In the genomic region with DNA sequence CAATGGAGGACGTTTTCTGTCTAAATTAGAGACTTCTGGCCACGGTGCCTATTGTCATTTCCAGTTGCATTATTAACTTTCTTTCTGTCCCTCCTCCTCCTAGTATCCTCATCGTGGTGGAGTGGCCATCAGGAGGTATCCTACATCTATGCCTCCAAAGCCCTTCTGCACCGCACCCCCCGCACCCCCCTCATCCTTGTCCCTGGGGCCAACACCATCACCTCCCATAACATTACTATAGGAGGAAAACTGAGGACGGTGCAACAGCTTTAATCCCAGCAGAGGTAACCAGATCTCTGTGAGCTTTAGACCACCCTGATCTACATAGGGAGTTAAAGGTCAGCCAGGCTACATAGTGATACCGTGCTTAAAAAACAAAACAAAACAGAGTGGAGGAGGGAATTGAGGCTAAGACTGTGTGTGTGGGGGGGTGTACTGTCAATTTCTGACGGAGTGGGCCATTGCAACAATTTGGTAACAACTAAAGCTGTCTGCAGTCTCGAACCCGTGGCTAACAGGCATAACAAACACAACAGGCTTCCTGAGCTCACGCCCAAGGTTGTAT, we compare ENCODE assay signal across 7 mouse cellular contexts. TPM values are rescaled to one million over a fixed set of nuclear protein-coding genes. Genes with fewer than 3 reads are reported as not detected.
DNase-seq lines count a peak whose midpoint lies in the region; ATAC-seq and TF ChIP-seq lines count a peak whose summit lies in the region.

No protein-coding gene starts in this region.

- peak overlapping the region; percentile 68; the same call in 1 of the 2 replicates for H3K4me3 ChIP-seq in lung, postnatal 0 days (ENCODE audit: low read depth, low read length)
- H3K4me3 ChIP-seq in forebrain, embryonic 10.5 days: peak overlapping the region; percentile 93
- peak overlapping the region; percentile 94 for H3K4me3 ChIP-seq in limb, embryonic 10.5 days
- peak overlapping the region; percentile 60 for H3K4me3 ChIP-seq in olfactory bulb, adult 2 months (ENCODE audit: insufficient read depth, low read depth, low read length)

- TF ChIP-seq EP300 in lung, postnatal 0 days (IDR thresholded peaks at IDR 0.05): no peak

- TF ChIP-seq CTCF in lung, postnatal 0 days (IDR thresholded peaks at IDR 0.05): no peak
- no peak for TF ChIP-seq CTCF in olfactory bulb, adult 2 months (IDR thresholded peaks at IDR 0.05; ENCODE audit: insufficient read depth, low read depth, low read length)

- ATAC-seq in lung, postnatal 0 days: peak; percentile 6; the same call in 1 of the 2 replicates
- no peak for ATAC-seq in monocyte, adult 5-6 weeks (replicated peaks; ENCODE audit: insufficient number of reproducible peaks, low FRiP score, low TSS enrichment, poor library complexity, severe bottlenecking)

- H3K36me3 ChIP-seq in lung, postnatal 0 days (ENCODE audit: insufficient read depth, low read length): no peaks in the 10 kb centered on the region
- peaks cover 28% of the 10 kb centered on the region for H3K36me3 ChIP-seq in forebrain, embryonic 10.5 days (replicated peaks)
- peaks cover 26% of the 10 kb centered on the region for H3K36me3 ChIP-seq in limb, embryonic 10.5 days

- peaks cover 4% of the 10 kb centered on the region; the same call in 1 of the 2 replicates for H3K4me1 ChIP-seq in lung, postnatal 0 days (ENCODE audit: insufficient read depth, low read depth, low read length)
- peaks cover 16% of the 10 kb centered on the region for H3K4me1 ChIP-seq in forebrain, embryonic 10.5 days
- H3K4me1 ChIP-seq in limb, embryonic 10.5 days: peaks cover 15% of the 10 kb centered on the region
- H3K4me1 ChIP-seq in olfactory bulb, adult 2 months (ENCODE audit: control insufficient read depth, insufficient read depth, low read length): peaks cover 2% of the 10 kb centered on the region

- 57% methylated on average over 11 of the region's 11 CpGs for WGBS in lung, postnatal 0 days
- WGBS in forebrain, embryonic 10.5 days: 61% methylated on average over 11 of the region's 11 CpGs
- WGBS in limb, embryonic 10.5 days: 61% methylated on average over 11 of the region's 11 CpGs
- WGBS in olfactory bulb, adult 2 months: 58% methylated on average over 11 of the region's 11 CpGs

- H3K4me2 ChIP-seq in lung, postnatal 0 days (replicated peaks; ENCODE audit: low read depth, low read length): peak overlapping the region; percentile 77

- no peak for TF ChIP-seq POLR2A in olfactory bulb, adult 2 months (IDR thresholded peaks at IDR 0.05; ENCODE audit: insufficient read depth, low read depth, low read length)

- H3K27me3 ChIP-seq in lung, postnatal 0 days (replicated peaks; ENCODE audit: insufficient read depth, low read length): no peaks in the 10 kb centered on the region
- H3K27me3 ChIP-seq in forebrain, embryonic 10.5 days (ENCODE audit: poor library complexity, severe bottlenecking): no peaks in the 10 kb centered on the region
- no peaks in the 10 kb centered on the region for H3K27me3 ChIP-seq in limb, embryonic 10.5 days (ENCODE audit: low read depth, poor library complexity, severe bottlenecking)

- peak; percentile 4 for DNase-seq in lung, postnatal 0 days (ENCODE audit: low spot score)
- no peak for DNase-seq in lung, adult 18-20 months
- no peak for DNase-seq in forebrain, embryonic 10.5 days (ENCODE audit: extremely low spot score, low spot score)
- no peak for DNase-seq in limb, embryonic 10.5 days (ENCODE audit: low spot score)
- no peak for DNase-seq in layer of hippocampus, postnatal 14 days (ENCODE audit: low spot score in 2 of 2)

- no peak overlapping the region for H3K27ac ChIP-seq in lung, postnatal 0 days (ENCODE audit: low read length)
- H3K27ac ChIP-seq in forebrain, embryonic 10.5 days: peak overlapping the region; percentile 87
- H3K27ac ChIP-seq in limb, embryonic 10.5 days: peak overlapping the region; percentile 85
- H3K27ac ChIP-seq in olfactory bulb, adult 2 months (ENCODE audit: insufficient read depth, low read depth, low read length): peak overlapping the region; percentile 66; the same call in 1 of the 2 replicates

- no peak overlapping the region for H3K9ac ChIP-seq in lung, postnatal 0 days (replicated peaks; ENCODE audit: low read depth)

- H3K9me3 ChIP-seq in lung, postnatal 0 days (ENCODE audit: low read length): no peaks in the 10 kb centered on the region
- no peaks in the 10 kb centered on the region for H3K9me3 ChIP-seq in forebrain, embryonic 10.5 days
- no peaks in the 10 kb centered on the region for H3K9me3 ChIP-seq in limb, embryonic 10.5 days (replicated peaks)

RNA-seq across cellular contexts. Expression of a gene that starts 0.5 kb away (rescaled TPM):
- 408 and 474 TPM in 2 replicates for polyA plus RNA-seq in lung, postnatal 0 days (2015; fragmentation: Nextera tagmentation; extraction: Ambion mirVana)
- 496 and 519 TPM in 2 replicates for polyA plus RNA-seq in forebrain, embryonic 10.5 days (2016; fragmentation: Nextera tagmentation; extraction: Ambion mirVana)
- 535 and 559 TPM in 2 replicates for polyA plus RNA-seq in limb, embryonic 10.5 days (2016; fragmentation: Nextera tagmentation; extraction: Ambion mirVana)
- not detected in 2 replicates for polyA plus RNA-seq in olfactory bulb, adult 2 months (2012; ENCODE audit: insufficient read depth, insufficient read length, low replicate concordance, missing spikeins)
- 276 to 385 TPM (median 284 TPM) in 3 replicates for total RNA-seq in monocyte, adult 5-6 weeks (2017)
- 100 to 1,000 TPM; 770 to 824 TPM for total RNA-seq in layer of hippocampus, postnatal 14 days (2021)

RNA-seq across cellular contexts. Expression of a gene that starts 7.8 kb away (rescaled TPM):
- 4.7 and 5.1 TPM in 2 replicates for polyA plus RNA-seq in lung, postnatal 0 days (2015; fragmentation: Nextera tagmentation; extraction: Ambion mirVana)
- 0.42 and 0.79 TPM in 2 replicates for polyA plus RNA-seq in forebrain, embryonic 10.5 days (2016; fragmentation: Nextera tagmentation; extraction: Ambion mirVana)
- 1.3 and 1.6 TPM in 2 replicates for polyA plus RNA-seq in limb, embryonic 10.5 days (2016; fragmentation: Nextera tagmentation; extraction: Ambion mirVana)
- polyA plus RNA-seq in olfactory bulb, adult 2 months (2012; ENCODE audit: insufficient read depth, insufficient read length, low replicate concordance, missing spikeins): not detected in 2 replicates
- total RNA-seq in monocyte, adult 5-6 weeks (2017): not detected in 3 replicates
- under 1 TPM; 0.41 to 0.52 TPM for total RNA-seq in layer of hippocampus, postnatal 14 days (2021)

RNA-seq across cellular contexts. Expression of a gene that starts 19.2 kb away (rescaled TPM):
- 0.11 TPM in 1 of 2 replicates, not detected in the other for polyA plus RNA-seq in lung, postnatal 0 days (2015; fragmentation: Nextera tagmentation; extraction: Ambion mirVana)
- not detected in 2 replicates for polyA plus RNA-seq in forebrain, embryonic 10.5 days (2016; fragmentation: Nextera tagmentation; extraction: Ambion mirVana)
- polyA plus RNA-seq in limb, embryonic 10.5 days (2016; fragmentation: Nextera tagmentation; extraction: Ambion mirVana): not detected in 2 replicates
- polyA plus RNA-seq in olfactory bulb, adult 2 months (2012; ENCODE audit: insufficient read depth, insufficient read length, low replicate concordance, missing spikeins): not detected in 2 replicates
- total RNA-seq in monocyte, adult 5-6 weeks (2017): not detected in 3 replicates
- under 1 TPM; 0.36 to 0.60 TPM for total RNA-seq in layer of hippocampus, postnatal 14 days (2021)

RNA-seq across cellular contexts. Expression of a gene that starts 23.5 kb away (rescaled TPM):
- polyA plus RNA-seq in lung, postnatal 0 days (2015; fragmentation: Nextera tagmentation; extraction: Ambion mirVana): 68.2 and 75.8 TPM in 2 replicates
- 136 and 141 TPM in 2 replicates for polyA plus RNA-seq in forebrain, embryonic 10.5 days (2016; fragmentation: Nextera tagmentation; extraction: Ambion mirVana)
- 155 and 156 TPM in 2 replicates for polyA plus RNA-seq in limb, embryonic 10.5 days (2016; fragmentation: Nextera tagmentation; extraction: Ambion mirVana)
- polyA plus RNA-seq in olfactory bulb, adult 2 months (2012; ENCODE audit: insufficient read depth, insufficient read length, low replicate concordance, missing spikeins): not detected in 2 replicates
- 43.6 to 76.4 TPM (median 61.1 TPM) in 3 replicates for total RNA-seq in monocyte, adult 5-6 weeks (2017)
- 100 to 1,000 TPM; 215 to 223 TPM for total RNA-seq in layer of hippocampus, postnatal 14 days (2021)
